Mouse (Mus musculus) c-Kit-negative CD71-positive TER-119-positive erythroid progenitor cells, embryonic 14.5 days (primary cell): ENCODE data around the gene Il1f10.

Experiments used
- DNase-seq: peaks from one replicate; pipeline ENCODE4 v3.0.0-alpha.2; 2013; ENCODE audit warnings: low read depth, low spot score

Il1f10 gene

DNA sequence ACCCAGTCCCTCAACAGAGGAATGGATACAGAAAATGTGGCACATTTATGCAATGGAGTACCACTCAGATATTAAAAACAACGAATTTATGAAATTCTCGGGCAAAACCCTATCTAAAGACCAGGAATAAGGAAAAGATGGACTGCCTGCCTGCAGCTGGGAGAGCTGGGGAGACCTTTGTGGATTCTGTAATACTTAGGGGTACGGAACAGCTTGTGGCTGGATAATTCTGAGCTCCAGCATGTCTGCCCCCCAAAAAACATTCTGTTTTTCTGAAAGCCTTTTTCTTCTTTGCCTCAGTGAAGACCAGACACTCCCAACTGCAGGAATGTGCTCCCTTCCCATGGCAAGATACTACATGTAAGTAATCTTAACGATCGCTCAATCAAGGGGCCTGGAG lies at the start of gene Il1f10:
Gene Il1f10, plus strand, starts transcription at position 301 of the 400 bp plus-strand sequence.
- no peak for DNase-seq

DNA sequence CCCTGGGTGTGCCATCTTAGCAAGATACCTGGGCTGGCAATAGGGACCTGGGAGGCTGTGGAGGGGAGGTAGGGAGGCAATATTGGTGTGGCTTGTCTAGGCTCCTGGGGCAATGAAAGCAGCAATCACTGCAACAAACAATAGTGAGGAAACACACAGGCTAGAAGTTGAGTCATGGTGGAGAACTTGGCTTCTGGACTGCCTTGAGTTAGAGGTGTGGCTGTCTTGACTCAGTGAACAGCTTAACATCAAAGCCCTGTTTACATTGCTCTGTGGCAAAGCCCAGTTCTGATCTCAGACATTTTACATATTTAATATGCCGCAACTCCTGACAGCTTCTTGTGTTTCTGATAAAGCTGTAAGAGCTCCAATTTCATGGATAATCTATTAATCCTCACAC lies 23.5 kb upstream of the Il1f10 start:
- DNase-seq, result no peak

DNA sequence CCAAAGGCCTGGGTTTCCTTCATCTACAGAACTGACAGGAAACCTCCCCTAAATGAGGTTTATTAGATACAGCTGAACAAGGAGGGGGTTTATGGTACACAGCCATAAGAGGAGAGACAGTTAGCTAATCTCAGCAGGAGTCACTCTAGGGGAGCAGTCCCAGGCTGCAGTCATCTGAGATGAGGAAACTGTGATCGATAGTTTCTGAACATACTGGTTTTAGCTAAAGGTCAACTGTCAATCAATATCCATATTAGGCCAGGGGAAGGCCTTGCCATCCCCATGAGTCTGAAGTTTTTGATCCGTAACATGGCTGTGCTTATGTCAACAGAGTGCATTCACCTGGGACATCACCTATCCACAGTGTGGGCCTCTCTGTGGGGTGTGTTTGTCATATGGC lies 17.4 kb upstream of the Il1f10 start:
- DNase-seq, result no peak

DNA sequence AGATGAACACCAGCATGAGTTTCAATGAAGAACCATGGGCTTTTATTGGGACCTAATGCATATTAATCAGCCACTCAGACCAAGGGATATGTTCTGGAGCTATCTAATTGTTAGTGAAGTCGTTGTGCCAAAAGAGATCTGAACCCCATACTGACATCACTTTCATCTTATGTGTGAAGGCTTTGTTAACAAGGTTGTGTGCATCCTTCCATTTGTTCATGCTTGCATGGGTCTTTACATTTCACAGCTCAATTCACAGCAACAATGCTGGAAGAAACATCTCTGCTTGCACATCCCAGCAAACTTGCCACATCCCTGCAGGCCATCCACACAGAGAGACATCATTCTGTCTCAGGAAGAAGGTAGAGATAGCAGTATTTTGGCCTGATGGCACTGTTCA lies 15.8 kb upstream of the Il1f10 start:
- no peak for DNase-seq

DNA sequence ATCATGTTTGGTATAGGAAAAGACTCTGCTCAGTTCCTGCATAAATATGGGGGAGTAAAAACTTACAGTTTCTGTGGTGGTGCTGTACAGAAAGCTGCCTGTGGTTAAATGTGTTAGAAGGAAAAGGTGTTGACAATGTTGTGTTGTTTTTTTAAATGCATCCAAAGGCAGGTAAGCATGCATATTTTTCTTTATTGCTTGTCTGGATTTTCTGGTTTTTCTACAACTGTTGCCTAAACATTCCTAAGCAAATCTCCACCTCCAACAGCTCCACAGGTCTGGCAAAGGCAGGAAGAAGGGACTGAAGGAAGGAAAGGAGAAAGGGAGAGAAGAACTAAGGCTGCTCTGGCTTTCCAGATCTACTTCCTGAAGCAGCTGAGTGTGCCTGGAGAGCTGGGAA lies 14.3 kb upstream of the Il1f10 start, which contains the start of gene Il1f5:
Gene Il1f5, plus strand, starts transcription at position 301 of the 400 bp plus-strand sequence.
- no peak for DNase-seq

DNA sequence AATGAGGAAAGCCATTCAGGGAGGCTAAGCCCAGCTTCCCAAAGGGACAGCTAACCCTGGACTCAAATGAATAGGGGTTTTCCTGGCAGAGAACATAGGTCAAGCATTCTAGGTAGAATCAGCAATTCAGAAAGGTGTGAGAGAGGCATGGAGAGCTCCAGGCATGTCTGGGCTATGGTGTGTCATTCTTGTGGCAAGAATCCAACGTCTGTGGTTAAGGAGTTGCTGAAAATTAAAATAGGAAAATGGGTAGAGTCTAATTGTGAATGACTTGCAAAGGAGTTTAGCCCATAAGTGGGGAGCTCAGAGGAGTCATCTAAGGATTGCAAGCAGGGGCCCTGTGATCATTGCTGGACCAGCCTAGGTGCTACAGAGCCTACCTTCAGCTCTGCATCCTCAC lies 3.6 kb downstream of the Il1f10 start:
- no peak for DNase-seq

DNA sequence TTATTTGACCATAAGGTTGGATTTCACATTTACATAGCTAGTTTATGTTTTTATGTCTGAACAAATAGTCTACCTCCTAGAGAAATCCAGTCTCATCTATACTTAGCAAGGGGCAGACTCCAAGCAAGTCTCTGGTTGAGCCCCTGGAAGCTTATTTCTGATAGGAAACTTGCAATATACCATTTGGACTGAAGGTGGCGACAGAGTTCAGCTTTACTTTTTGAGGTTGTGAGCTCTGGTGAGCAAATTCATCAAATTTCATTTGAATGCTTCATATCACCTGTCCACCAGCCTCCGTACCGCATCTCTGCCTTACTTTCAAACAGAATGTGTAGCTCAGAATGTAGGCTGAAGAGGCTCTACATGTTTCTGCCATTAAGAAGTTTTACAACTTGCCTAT lies 5.8 kb downstream of the Il1f10 start:
- DNase-seq, result peak; percentile 2

DNA sequence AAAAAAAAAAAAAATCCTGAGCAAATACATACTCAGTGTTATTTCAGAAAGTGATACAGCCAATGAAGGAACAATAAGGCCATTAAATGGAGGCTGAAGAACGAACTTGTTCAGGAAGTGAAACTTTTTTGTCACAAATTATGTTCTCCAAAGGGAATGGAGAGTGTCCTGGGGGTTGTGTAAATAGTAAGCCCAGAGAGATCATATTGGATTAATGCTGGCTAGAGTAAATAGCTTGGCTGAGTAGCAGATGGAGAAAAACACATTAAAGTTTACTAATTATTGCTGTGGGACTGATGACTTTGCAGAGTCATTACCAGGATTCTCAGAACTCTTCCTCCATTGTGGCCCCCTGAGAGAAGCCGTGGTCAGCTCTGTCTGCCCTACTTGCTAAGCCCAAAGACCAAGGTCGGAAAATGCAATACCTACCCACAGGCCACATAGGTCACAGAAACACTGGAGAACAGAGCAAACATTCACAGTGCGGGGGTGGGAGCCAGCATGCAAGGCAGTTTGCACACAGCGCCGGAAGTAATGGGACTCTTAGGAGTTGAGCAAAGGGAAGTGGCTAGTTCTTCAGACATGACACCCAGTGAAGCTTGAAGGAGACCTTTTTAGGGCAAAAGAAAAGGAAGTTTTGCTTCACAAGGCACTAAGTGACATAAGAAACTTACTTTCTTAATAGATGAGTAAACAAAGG lies 20.5 kb downstream of the Il1f10 start:
- DNase-seq, result no peak

DNA sequence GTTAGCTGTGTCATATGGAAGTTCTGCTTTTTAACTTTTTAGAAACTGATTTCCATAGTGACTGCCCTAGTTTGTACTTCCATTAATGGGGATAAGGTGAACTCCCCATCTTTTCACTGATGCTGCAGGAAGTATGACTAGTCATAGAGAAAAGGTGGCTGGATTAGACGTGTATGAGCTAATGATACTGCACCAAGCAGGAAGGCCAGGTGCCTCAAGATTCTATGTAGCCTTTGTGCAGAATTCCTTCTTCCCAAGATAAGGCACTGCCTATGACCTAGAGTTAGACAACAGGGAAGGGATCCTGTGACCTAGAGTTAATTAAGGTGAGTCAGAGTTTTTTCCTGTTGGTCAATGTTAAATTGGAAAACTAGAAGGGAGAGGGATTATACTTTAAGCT lies 25.9 kb downstream of the Il1f10 start:
- no peak for DNase-seq

DNA sequence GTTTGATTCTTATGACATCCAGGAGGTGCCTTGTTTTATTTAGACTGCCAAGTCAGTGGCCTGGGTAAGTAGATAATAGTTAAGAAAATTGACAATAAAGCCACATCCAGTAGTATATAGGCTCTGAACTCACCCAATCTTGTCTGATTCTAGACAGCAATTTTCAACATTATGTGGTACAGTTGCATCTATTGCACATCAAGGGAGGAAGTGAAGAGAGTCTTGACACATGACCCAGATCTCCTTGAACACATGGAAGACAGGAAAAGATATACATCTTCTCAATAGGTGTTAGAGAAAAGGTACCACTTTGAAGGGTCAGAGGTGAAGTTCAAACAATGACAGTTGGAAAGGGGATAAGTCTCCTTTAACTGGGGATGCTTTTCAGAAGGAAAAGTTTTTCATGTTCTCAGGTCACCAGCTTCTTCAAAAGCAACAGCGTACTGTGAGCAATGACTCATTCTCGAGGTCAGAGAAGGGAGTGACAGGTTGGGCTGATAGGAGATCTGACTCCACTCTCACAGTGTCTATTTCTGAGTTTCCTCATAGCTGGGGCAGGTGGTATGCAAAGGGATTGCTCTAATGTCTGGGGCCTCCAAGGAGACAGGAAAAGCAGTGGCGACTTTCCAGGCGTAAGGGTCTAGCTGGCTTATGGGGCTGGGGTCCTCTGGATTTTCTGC lies 27.1 kb downstream of the Il1f10 start:
- DNase-seq, result no peak

DNA sequence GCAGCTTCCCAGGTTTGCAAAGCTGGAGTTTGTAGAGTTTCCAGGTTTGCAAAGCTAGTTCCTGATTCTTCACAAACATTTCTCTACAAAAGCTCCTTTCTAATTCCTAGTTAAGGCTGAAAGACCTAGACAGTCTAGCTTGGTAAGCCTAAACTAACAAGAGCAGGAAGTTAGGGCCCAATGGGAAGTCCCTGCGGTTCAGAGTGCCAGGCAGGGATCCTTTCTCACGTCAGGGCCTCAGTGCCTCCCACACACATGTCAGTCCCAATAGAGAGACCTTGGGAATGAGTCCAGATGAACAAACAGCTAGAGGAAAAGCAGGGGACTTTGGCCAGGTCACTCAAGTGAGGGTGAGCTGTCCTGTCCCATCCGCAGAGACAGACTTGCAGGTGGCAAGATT lies 44.3 kb downstream of the Il1f10 start:
- DNase-seq, result no peak

DNA sequence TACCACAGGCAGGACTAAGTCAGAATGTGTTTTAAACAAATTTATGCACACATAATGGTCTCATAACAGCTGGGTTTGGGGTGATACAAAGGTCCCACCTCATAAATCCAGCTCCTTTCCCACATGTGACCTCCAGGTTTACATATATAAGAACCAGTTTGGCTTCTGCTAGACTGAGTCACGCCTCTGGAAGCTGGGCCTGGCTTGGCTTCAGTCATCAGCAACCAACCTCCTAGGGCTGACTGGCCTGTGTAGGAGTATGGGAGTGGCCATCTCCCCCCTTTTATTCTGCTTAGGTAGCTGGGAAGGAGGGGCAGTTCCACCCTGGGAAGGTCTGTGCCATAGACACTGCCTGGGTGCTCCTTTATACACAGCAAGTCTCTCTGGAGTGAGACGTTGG lies 45.5 kb downstream of the Il1f10 start, which contains the start of gene Il1rn:
Gene Il1rn, plus strand, starts transcription at position 309 of the 400 bp plus-strand sequence.
- no peak for DNase-seq

DNA sequence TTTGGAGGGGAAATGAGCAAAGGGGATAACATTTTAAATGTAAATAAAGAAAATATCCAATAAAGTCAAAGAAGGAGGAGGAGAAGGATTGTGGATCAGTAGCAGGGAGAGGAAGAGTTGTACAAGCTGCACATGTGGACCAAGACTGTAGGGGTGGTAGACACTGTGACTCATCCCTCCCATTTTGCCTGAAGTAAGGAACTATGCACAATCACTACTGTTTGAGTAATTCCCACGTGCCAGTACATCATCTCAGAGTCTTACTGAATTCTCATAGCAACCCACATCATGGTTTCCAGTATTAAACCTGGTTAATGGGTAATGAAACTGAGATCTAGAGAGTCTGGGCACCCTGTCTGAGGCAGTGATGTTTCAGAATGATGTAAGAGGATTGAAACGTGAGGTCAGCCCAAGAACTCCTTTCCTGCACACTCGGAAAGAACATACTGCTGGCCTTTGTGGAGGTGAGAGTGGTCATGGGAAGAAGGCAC lies 50.4 kb downstream of the Il1f10 start:
- DNase-seq, result no peak
